Mouse (Mus musculus) CD4-positive naive resting alpha-beta T cell, adult 57 days (primary cell): ENCODE data around the gene Btbd1. TPM values are rescaled to one million over a fixed set of nuclear protein-coding genes. Genes with fewer than 3 reads are reported as not detected.

Source experiments
- total RNA-seq: library from RNA; stranded (reverse); gene quantifications from one replicate; pipeline ENCODE4 v1.2.4, GENCODE M21; 2023

The Btbd1 gene
- total RNA-seq: 52.8 TPM

DNA sequence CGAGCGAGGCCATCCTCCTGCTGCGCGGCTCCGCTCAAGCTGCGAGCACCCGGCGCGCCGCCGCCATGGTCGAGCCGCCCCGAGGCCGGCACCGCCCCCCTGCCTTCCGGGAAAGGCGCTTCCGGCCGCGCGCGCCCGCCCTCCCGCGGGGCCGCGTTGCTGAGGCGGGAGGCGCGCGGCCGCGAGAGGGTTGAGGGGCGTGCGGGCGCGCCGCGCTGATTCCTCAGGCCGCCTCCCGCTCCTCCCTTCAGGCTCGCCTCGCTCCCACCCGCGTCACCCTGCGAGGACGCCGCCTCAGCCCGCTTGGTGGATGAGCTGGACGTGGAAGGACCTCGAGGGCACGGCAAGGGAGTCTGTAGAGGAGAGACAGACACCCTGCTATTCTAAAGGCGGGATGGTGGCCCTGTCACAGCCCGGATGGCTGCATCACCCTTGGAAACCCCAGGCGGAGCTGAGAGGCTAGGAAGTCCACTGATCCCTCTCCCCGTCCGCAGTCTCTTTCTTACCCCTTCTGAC, at the start of gene Btbd1:
Gene Btbd1 (minus strand): TSS at position 53 of the 516 bp plus-strand sequence.

DNA sequence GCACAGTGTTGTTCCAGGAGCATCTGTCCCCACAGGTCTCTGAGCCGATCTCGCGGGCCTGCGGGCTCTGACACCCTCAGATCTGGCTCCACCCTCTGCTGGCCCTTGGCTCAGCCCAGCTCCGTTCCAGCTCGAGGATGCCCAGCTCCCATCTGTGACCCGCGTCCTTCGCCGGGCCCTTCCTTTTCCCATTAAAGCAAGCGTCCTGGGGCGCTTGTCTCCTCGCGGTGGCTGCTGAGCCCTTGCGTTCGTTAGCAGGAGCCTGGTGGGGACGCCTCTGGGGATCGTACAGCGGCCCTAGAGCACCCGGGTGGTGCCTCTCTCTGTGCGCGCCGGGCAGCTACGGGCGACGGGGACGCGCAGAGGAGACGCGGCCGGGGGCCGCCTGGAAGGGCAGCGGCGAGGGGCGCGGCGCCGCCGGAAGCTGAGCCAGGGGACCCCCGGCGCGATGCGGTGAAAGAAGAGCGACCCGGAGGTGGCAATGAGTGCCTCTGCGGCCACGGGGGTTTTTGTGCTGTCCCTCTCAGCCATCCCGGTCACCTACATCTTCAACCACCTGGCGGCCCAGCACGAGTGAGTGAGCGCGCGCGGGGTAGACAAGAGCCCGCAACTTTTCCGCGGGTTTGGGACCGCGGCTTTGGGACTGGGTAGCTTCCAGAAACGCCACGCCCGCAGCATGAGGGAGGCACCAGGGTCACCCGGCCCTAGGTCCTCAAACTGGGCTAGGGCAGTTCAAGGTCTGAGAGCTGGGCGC, 29.9 kb upstream of the Btbd1 start, which contains the start of gene Tm6sf1:
Gene Tm6sf1 (plus strand): TSS at position 34 of the 754 bp plus-strand sequence.

DNA sequence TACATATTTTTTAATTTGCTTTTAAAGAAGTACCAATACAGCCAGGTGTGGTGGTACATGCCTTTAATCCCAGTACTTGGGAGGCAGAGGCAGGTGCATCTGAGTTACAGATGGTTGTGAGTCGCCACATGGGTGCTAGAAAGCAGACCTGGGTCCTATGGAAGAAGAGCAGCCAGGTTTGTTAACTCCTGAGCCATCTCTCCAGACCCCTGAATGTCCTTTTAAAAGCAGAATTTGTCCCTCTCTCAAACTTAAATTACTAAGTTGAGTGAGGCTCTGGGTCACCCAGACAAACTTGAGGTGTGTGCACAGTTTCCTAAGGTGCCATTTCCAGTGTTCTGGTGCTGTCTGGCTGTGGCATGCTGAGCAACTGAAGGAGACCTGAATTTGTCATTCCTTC, 26.5 kb upstream of the Btbd1 start, which contains the start of gene Gm10160:
Gene Gm10160 (minus strand): TSS at position 101 of the 400 bp plus-strand sequence.

DNA sequence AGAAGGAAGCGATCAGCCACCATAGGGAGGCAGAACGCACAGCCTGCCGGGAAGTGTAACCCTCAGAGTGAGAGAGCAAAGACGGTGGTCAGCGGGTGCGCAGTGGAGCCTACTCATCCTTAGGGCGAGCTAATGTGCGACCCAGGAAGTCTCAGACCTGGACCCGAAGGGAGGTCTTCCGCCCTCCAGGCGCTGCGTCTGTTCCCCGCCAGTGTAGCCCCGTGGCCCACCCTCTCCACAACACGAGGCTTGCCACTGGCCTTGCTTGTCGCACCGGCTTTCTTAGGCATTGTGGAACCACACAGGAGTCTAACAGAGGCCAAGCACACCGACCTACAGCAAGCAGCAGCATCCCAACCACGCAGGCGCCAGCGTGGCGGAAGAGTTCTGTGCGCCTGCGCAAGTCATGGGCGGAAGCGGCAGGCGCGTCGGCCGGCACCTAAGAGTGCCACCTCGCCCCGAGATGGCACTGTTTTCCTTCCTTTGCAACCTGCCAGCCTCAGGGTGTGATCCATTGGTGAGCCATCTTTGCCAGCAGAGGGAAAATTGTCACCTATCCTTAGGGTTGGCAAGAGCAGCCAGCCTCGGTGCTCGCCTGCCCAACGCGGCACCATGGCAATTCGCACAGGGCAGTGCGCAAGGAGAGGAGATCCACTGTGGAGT, 40.0 kb downstream of the Btbd1 start, which contains the start of gene 3110040N11Rik:
Gene 3110040N11Rik (minus strand): TSS at position 384 of the 663 bp plus-strand sequence.

DNA sequence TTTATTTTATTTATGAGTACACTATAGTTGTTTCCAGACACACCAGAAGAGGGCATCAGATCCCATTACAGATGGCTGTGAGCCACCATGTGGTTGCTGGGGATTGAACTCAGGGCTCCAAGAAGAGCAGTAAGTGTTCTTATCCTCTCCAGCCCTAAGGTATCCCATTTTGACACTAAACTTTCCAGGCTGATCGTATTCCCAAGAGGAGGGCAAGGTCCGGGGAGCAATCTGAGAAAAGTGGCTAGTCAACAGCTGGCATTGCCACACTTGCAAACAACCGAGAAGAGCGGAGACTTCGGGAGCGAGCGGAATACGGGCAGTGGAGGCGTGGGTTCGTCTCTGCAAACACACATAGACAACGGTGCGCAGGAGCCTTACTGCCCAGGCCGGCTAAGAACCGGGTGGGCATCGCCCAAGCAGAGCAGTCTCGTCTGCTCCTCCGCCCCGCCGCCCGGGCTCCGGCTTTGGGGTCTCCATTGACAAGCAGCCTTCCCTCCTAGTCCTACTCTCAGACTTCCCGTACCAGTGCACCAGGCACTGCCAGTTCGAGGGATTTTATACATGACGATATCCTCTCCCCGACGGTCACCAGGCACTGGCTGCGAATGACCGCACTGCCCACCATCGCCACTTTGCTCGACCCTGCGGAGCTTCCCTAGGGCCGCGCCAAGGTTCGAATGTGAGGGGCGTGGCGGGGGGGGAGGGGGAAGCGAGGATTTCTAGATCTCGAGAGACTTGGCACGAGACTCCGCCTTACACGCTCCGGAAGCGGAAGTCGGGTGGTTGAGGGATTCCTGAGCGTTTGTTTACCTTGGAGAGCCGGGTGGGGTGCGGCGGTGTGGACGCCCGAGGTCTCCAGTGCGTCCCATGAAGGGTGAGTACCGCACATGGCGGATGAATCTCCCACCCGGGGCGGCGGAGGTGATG, 66.8 kb downstream of the Btbd1 start, which contains the start of gene Ramac:
Gene Ramac (plus strand): TSS at position 746 of the 930 bp plus-strand sequence.

Other genes starting within 250 kb of the Btbd1 start
- gene Homer2, start 121.9 kb downstream of the Btbd1 start, total RNA-seq: not detected
- 55.2 TPM for gene Ramac, start 66.5 kb downstream of the Btbd1 start, total RNA-seq
- 29.5 TPM for gene 3110040N11Rik, start 40.0 kb downstream of the Btbd1 start, total RNA-seq
- not detected for gene Gm10160, start 26.4 kb upstream of the Btbd1 start, total RNA-seq
- 20.6 TPM for gene Tm6sf1, start 29.6 kb upstream of the Btbd1 start, total RNA-seq
- 21.9 TPM for gene Hdgfl3, start 105.0 kb upstream of the Btbd1 start, total RNA-seq
- 0.50 TPM for gene Bnc1, start 162.9 kb upstream of the Btbd1 start, total RNA-seq